Mouse (Mus musculus): Measurements from ENCODE around the gene Fam102b.

- TF ChIP-seq POLR2A (IDR thresholded peaks at IDR 0.05; ENCODE audit: low read depth, low read length) (no peak), CTCF (IDR thresholded peaks at IDR 0.05; ENCODE audit: extremely low read depth, insufficient read length, insufficient replicate concordance, low read depth, low read length) (no peak)
These were observed 35.6 kb upstream of the Fam102b start for GRCm38 (mm10) chr3:109062989-109063388.

All from small intestine, adult 2 months (tissue).